Mouse (Mus musculus): ENCODE results near the gene Ccdc42.

The Ccdc42 gene

GRCm38 (mm10) chr11:68586721-68587120 lies at the start of gene Ccdc42:
Gene Ccdc42 (plus strand): TSS chr11:68587021.
- no peak for DNase-seq

GRCm38 (mm10) chr11:68539621-68540020 lies 47.2 kb upstream of the Ccdc42 start:
- no peak for DNase-seq

GRCm38 (mm10) chr11:68544554-68544953 lies 42.3 kb upstream of the Ccdc42 start:
- DNase-seq = peak; percentile 68 to 73

GRCm38 (mm10) chr11:68545172-68545571 lies 41.6 kb upstream of the Ccdc42 start:
- no peak for DNase-seq

- no peak for DNase-seq
These were observed 41.1 kb upstream of the Ccdc42 start for GRCm38 (mm10) chr11:68545682-68546222.

GRCm38 (mm10) chr11:68547484-68547883 lies 39.3 kb upstream of the Ccdc42 start:
- no peak for DNase-seq

- no peak for DNase-seq
These were observed 37.2 kb upstream of the Ccdc42 start for GRCm38 (mm10) chr11:68549597-68549996.

GRCm38 (mm10) chr11:68550358-68550757 lies 36.5 kb upstream of the Ccdc42 start:
- DNase-seq = no peak

GRCm38 (mm10) chr11:68553981-68554471 lies 32.8 kb upstream of the Ccdc42 start:
- peak; percentile 71 to 76 for DNase-seq

GRCm38 (mm10) chr11:68555918-68556584 lies 30.8 kb upstream of the Ccdc42 start, which contains the start of gene Mfsd6l:
Gene Mfsd6l (plus strand): TSS chr11:68556186.
- peak; percentile 84 to 89 for DNase-seq

GRCm38 (mm10) chr11:68559546-68559945 lies 27.3 kb upstream of the Ccdc42 start:
- peak; percentile 37 to 42 for DNase-seq

GRCm38 (mm10) chr11:68561957-68562950 lies 24.6 kb upstream of the Ccdc42 start:
- DNase-seq = peak; percentile 46 to 50

- DNase-seq = no peak
These were observed 22.3 kb upstream of the Ccdc42 start for GRCm38 (mm10) chr11:68564356-68565031.

- no peak for DNase-seq
These were observed 21.8 kb upstream of the Ccdc42 start for GRCm38 (mm10) chr11:68565032-68565429.

- peak; percentile 84 to 88 for DNase-seq
These were observed 20.3 kb upstream of the Ccdc42 start for GRCm38 (mm10) chr11:68566447-68567059.

GRCm38 (mm10) chr11:68570861-68571260 lies 16.0 kb upstream of the Ccdc42 start:
- peak; percentile 55 to 63 for DNase-seq

- no peak for DNase-seq
These were observed 9.7 kb upstream of the Ccdc42 start for GRCm38 (mm10) chr11:68577076-68577475.

- peak; percentile 46 to 62 for DNase-seq
These were observed 7.3 kb upstream of the Ccdc42 start for GRCm38 (mm10) chr11:68579462-68579881.

- DNase-seq = no peak
These were observed 6.3 kb upstream of the Ccdc42 start for GRCm38 (mm10) chr11:68580566-68580965.

- DNase-seq = no peak
These were observed 3.6 kb upstream of the Ccdc42 start for GRCm38 (mm10) chr11:68583225-68583624.

GRCm38 (mm10) chr11:68583906-68584480 lies 2.8 kb upstream of the Ccdc42 start:
- peak; percentile 53 to 54 for DNase-seq

GRCm38 (mm10) chr11:68585890-68586289 lies 931 bp upstream of the Ccdc42 start:
- peak; percentile 62 to 71 for DNase-seq

All from kidney, postnatal 4 days (tissue).